Mouse (Mus musculus): ENCODE results near the gene Rgl3. TPM values are rescaled to one million over a fixed set of nuclear protein-coding genes. Genes with fewer than 3 reads are reported as not detected.

Rgl3 gene
- total and polyA plus RNA-seq, 3 experiments = not detected

GRCm38 (mm10) chr9:22000296-22000695 lies 11.1 kb upstream of the Rgl3 start:
- H3K27ac ChIP-seq (ENCODE audit: insufficient read depth, low read depth) = no peak overlapping the region

GRCm38 (mm10) chr9:21996178-21996867 lies 7.1 kb upstream of the Rgl3 start:
- Histone ChIP-seq H3K4me3 (replicated peaks in 1 of 3; ENCODE audit: low read depth in 2 of 3, low read length in 2 of 3, poor library complexity in 1 of 3) (no peak overlapping the region), H3K9me3 (replicated peaks; ENCODE audit: low read length) (peaks cover 3% of the 10 kb centered on the region), H3K79me2 (replicated peaks; ENCODE audit: control insufficient read depth, extremely low read depth, insufficient read depth, poor library complexity, severe bottlenecking) (no peaks in the 10 kb centered on the region), H3K36me3 (replicated peaks in 1 of 2; ENCODE audit: control insufficient read depth in 1 of 2, insufficient read depth in 1 of 2, low read length in 1 of 2) (no peaks in the 10 kb centered on the region), H3K9ac (ENCODE audit: insufficient read depth, low read depth) (no peak overlapping the region), H3K4me2 (ENCODE audit: insufficient read depth, low read depth, poor library complexity, severe bottlenecking) (no peak overlapping the region), H3K27ac (ENCODE audit: insufficient read depth, low read depth) (no peak overlapping the region), H3K4me1 (ENCODE audit: control insufficient read depth in 1 of 2, insufficient read depth in 2 of 2) (no peaks in the 10 kb centered on the region), H3K27me3 (replicated peaks) (peaks cover 59% of the 10 kb centered on the region)
- in situ Hi-C loops (cut with MboI; ENCODE audit: low pct_ligation_motif_present, low pct_unique_long_range_greater_than_20kb, low sequenced_read_pairs) = no loop called here
- no peak for TF ChIP-seq MEF2A (IDR thresholded peaks at IDR 0.05; ENCODE audit: borderline replicate concordance, low read depth, low read length)
- no peak for TF ChIP-seq MAX (IDR thresholded peaks at IDR 0.05; ENCODE audit: low read length)
- no peak for TF ChIP-seq CHD1 (IDR thresholded peaks at IDR 0.05; ENCODE audit: low read depth, low read length)
- TF ChIP-seq POLR2AphosphoS2 (IDR thresholded peaks at IDR 0.05; ENCODE audit: low read depth, low read length) = no peak
- no peak for TF ChIP-seq SIN3A (IDR thresholded peaks at IDR 0.05; ENCODE audit: low read length)
- no peak for TF ChIP-seq UBTF (IDR thresholded peaks at IDR 0.05; ENCODE audit: low read depth, low read length)
- TF ChIP-seq JUND (conservative IDR thresholded peaks at IDR 0.05; ENCODE audit: low read depth, low read length) = no peak
- no peak for TF ChIP-seq KAT2A (IDR thresholded peaks at IDR 0.05; ENCODE audit: insufficient replicate concordance, low read length)
- no peak for TF ChIP-seq USF1 (IDR thresholded peaks at IDR 0.05; ENCODE audit: low read depth, low read length)
- no peak for TF ChIP-seq ELF1 (IDR thresholded peaks at IDR 0.05; ENCODE audit: low read depth, low read length)
- TF ChIP-seq JUN (IDR thresholded peaks at IDR 0.05; ENCODE audit: insufficient read depth, low read depth, low read length) = no peak
- no peak for TF ChIP-seq RCOR1 (conservative IDR thresholded peaks at IDR 0.05; ENCODE audit: low read depth, low read length)
- no peak for TF ChIP-seq NELFE (IDR thresholded peaks at IDR 0.05; ENCODE audit: low read depth, low read length)
- dilution Hi-C loops (cut with MboI; ENCODE audit: extremely low pct_ligation_motif_present, extremely low pct_unique_long_range_greater_than_20kb, low sequenced_read_pairs) = no loop called here
- DNase-seq (ENCODE audit: extremely low read depth) = no peak

More at GRCm38 (mm10) chr9:22000296-22000695, 11.1 kb upstream of the Rgl3 start:
- in situ Hi-C loops (cut with MboI; ENCODE audit: low pct_ligation_motif_present, low pct_unique_long_range_greater_than_20kb, low sequenced_read_pairs) = loop anchor here (5.0 kb wide), 1 partner anchor 38 kb away; the partner anchor contains the start of gene Epor
- Histone ChIP-seq H3K4me2 (ENCODE audit: insufficient read depth, low read depth, poor library complexity, severe bottlenecking) (no peak overlapping the region), H3K27me3 (replicated peaks) (peaks cover 28% of the 10 kb centered on the region), H3K36me3 (replicated peaks in 1 of 2; ENCODE audit: control insufficient read depth in 1 of 2, insufficient read depth in 1 of 2, low read length in 1 of 2) (peaks cover 12 to 16% of the 10 kb centered on the region in 2 experiments), H3K9me3 (replicated peaks; ENCODE audit: low read length) (peaks cover 3% of the 10 kb centered on the region), H3K9ac (ENCODE audit: insufficient read depth, low read depth) (no peak overlapping the region), H3K79me2 (replicated peaks; ENCODE audit: control insufficient read depth, extremely low read depth, insufficient read depth, poor library complexity, severe bottlenecking) (peaks cover 13% of the 10 kb centered on the region; the same call in 1 of the 2 replicates), H3K4me3 (replicated peaks in 1 of 3; ENCODE audit: low read depth in 2 of 3, low read length in 2 of 3, poor library complexity in 1 of 3) (no peak overlapping the region), H3K4me1 (ENCODE audit: control insufficient read depth in 1 of 2, insufficient read depth in 2 of 2) (peaks cover 8 to 23% of the 10 kb centered on the region in 2 experiments)
- dilution Hi-C loops (cut with MboI; ENCODE audit: extremely low pct_ligation_motif_present, extremely low pct_unique_long_range_greater_than_20kb, low sequenced_read_pairs) = no loop called here
- no peak for DNase-seq (ENCODE audit: extremely low read depth)
- TF ChIP-seq ZC3H11A (IDR thresholded peaks at IDR 0.05; ENCODE audit: low read depth, low read length) = no peak
- TF ChIP-seq NELFE (IDR thresholded peaks at IDR 0.05; ENCODE audit: low read depth, low read length) = no peak
- no peak for TF ChIP-seq MAX (IDR thresholded peaks at IDR 0.05; ENCODE audit: low read length)
- no peak for TF ChIP-seq MEF2A (IDR thresholded peaks at IDR 0.05; ENCODE audit: borderline replicate concordance, low read depth, low read length)
- TF ChIP-seq MXI1 (IDR thresholded peaks at IDR 0.05; ENCODE audit: low read depth, low read length) = no peak
- TF ChIP-seq MAZ (IDR thresholded peaks at IDR 0.05; ENCODE audit: low read depth, low read length) = no peak
- no peak for TF ChIP-seq CHD1 (IDR thresholded peaks at IDR 0.05; ENCODE audit: low read depth, low read length)
